ENCODE assay signal across 7 mouse cellular contexts in genomic region chr11:101813259-101813658, GRCm38 (mm10). TPM values are rescaled to one million over a fixed set of nuclear protein-coding genes. Genes with fewer than 3 reads are reported as not detected.
DNase-seq lines count a peak whose midpoint lies in the region; ATAC-seq and TF ChIP-seq lines count a peak whose summit lies in the region.

No protein-coding gene starts in this region.

- TF ChIP-seq RAD21 in MEL (IDR thresholded peaks at IDR 0.05; ENCODE audit: low read depth, low read length) = peak; percentile 94

- no peak overlapping the region for H3K4me2 ChIP-seq in embryonic facial prominence, embryonic 14.5 days (ENCODE audit: low read depth, low read length)
- H3K4me2 ChIP-seq in midbrain, embryonic 13.5 days (replicated peaks) = no peak overlapping the region

- H3K9ac ChIP-seq in MEL (ENCODE audit: control insufficient read depth, low read depth, low read length, poor library complexity, severe bottlenecking) = peak overlapping the region; percentile 61
- H3K9ac ChIP-seq in embryonic facial prominence, embryonic 14.5 days (ENCODE audit: low read depth, low read length) = no peak overlapping the region
- H3K9ac ChIP-seq in midbrain, embryonic 13.5 days (replicated peaks) = no peak overlapping the region

- DNase-seq in MEL (ENCODE audit: low read depth, low spot score) = peak; percentile 83
- DNase-seq in adrenal gland, postnatal 14 days = peak; percentile 89
- peak; percentile 78 for DNase-seq in embryonic facial prominence, embryonic 14.5 days (ENCODE audit: low spot score)
- peak; percentile 80 to 87 for DNase-seq in heart, postnatal 36 days
- DNase-seq in left cerebral cortex, adult 8-10 months (ENCODE audit: low spot score in 2 of 2) = peak; percentile 57 to 82
- DNase-seq in spleen, postnatal 14 days (ENCODE audit: low spot score in 2 of 2) = peak; percentile 34 to 71

- H3K27ac ChIP-seq in MEL (ENCODE audit: control insufficient read depth, low read depth, low read length) = no peak overlapping the region
- H3K27ac ChIP-seq in embryonic facial prominence, embryonic 14.5 days (replicated peaks; ENCODE audit: low read depth, low read length) = no peak overlapping the region
- H3K27ac ChIP-seq in midbrain, embryonic 13.5 days = no peak overlapping the region

- TF ChIP-seq CTCF in MEL (IDR thresholded peaks at IDR 0.05 in 2 of 3, conservative IDR thresholded peaks at IDR 0.05 in 1 of 3; ENCODE audit: control insufficient read depth in 1 of 3, insufficient read depth in 1 of 3, low read depth in 2 of 3, low read length in 3 of 3, poor library complexity in 1 of 3, severe bottlenecking in 1 of 3) = peak; percentile 83 to 99 (median 98)

- no peak for TF ChIP-seq POLR2A in MEL (IDR thresholded peaks at IDR 0.05; ENCODE audit: control insufficient read depth in 1 of 2, insufficient read depth in 1 of 2, low read depth in 1 of 2, low read length in 2 of 2, poor library complexity in 1 of 2)

- intact Hi-C loops in heart, postnatal 36 days (cut with DNase I) = loop anchor here (1.0 to 2.0 kb wide), 4 partner anchors 50 to 156 kb away; no protein-coding TSS in a partner anchor

- peak overlapping the region in 1 of 2 experiments; percentile 59; a peak in 2 of 4 replicates for H3K4me3 ChIP-seq in MEL (ENCODE audit: control insufficient read depth in 1 of 2, insufficient read depth in 1 of 2, low read depth in 2 of 2, low read length in 2 of 2)
- no peak overlapping the region for H3K4me3 ChIP-seq in embryonic facial prominence, embryonic 14.5 days (ENCODE audit: low read depth, low read length)
- no peak overlapping the region for H3K4me3 ChIP-seq in midbrain, embryonic 13.5 days (replicated peaks)

- peaks cover 0 to 11% of the 10 kb centered on the region in 2 experiments; a peak in 2 of 4 replicates for H3K27me3 ChIP-seq in MEL (ENCODE audit: control insufficient read depth in 1 of 2, insufficient read depth in 2 of 2, low read length in 2 of 2)
- H3K27me3 ChIP-seq in embryonic facial prominence, embryonic 14.5 days (replicated peaks; ENCODE audit: control insufficient read depth, insufficient read depth, low read length) = no peaks in the 10 kb centered on the region; the same call in 1 of the 2 replicates
- H3K27me3 ChIP-seq in midbrain, embryonic 13.5 days = peaks cover 23% of the 10 kb centered on the region

- H3K4me1 ChIP-seq in MEL (ENCODE audit: control insufficient read depth in 1 of 2, insufficient read depth in 2 of 2, low read length in 2 of 2) = no peaks in the 10 kb centered on the region
- H3K4me1 ChIP-seq in embryonic facial prominence, embryonic 14.5 days (ENCODE audit: control insufficient read depth, insufficient read depth, low read length) = peaks cover 15% of the 10 kb centered on the region
- H3K4me1 ChIP-seq in midbrain, embryonic 13.5 days (replicated peaks) = peaks cover 16% of the 10 kb centered on the region

- no peaks in the 10 kb centered on the region; a peak in 1 of 4 replicates for H3K36me3 ChIP-seq in MEL (ENCODE audit: control insufficient read depth in 1 of 2, insufficient read depth in 2 of 2, low read length in 2 of 2)
- no peaks in the 10 kb centered on the region for H3K36me3 ChIP-seq in embryonic facial prominence, embryonic 14.5 days (ENCODE audit: control insufficient read depth, insufficient read depth, low read length)
- no peaks in the 10 kb centered on the region for H3K36me3 ChIP-seq in midbrain, embryonic 13.5 days

- H3K79me2 ChIP-seq in MEL (ENCODE audit: control insufficient read depth, insufficient read depth, low read length, poor library complexity) = no peaks in the 10 kb centered on the region; the same call in 1 of the 2 replicates

- WGBS in embryonic facial prominence, embryonic 14.5 days = 3% methylated on average over 7 of the region's 7 CpGs
- WGBS in midbrain, embryonic 13.5 days = 2% methylated on average over 7 of the region's 7 CpGs

- no peak for TF ChIP-seq EP300 in MEL (IDR thresholded peaks at IDR 0.05; ENCODE audit: low read depth in 1 of 2, low read length in 2 of 2)

- no peaks in the 10 kb centered on the region for H3K9me3 ChIP-seq in MEL (replicated peaks; ENCODE audit: insufficient read depth, low read length)
- no peaks in the 10 kb centered on the region for H3K9me3 ChIP-seq in embryonic facial prominence, embryonic 14.5 days (ENCODE audit: control insufficient read depth, low read length)
- no peaks in the 10 kb centered on the region for H3K9me3 ChIP-seq in midbrain, embryonic 13.5 days

- ATAC-seq in embryonic facial prominence, embryonic 14.5 days (ENCODE audit: low read depth) = no peak; the same call in 1 of the 2 replicates
- 0 out of 2 replicates have a peak, but pooled peaks have one; percentile 17 for ATAC-seq in midbrain, embryonic 13.5 days

TF ChIP-seq in MEL, 35 proteins besides CTCF, POLR2A, EP300 and RAD21:
- no peak for TF ChIP-seq MYB (IDR thresholded peaks at IDR 0.05; ENCODE audit: low read depth, low read length)
- TF ChIP-seq ZNF384 (IDR thresholded peaks at IDR 0.05; ENCODE audit: low read depth, low read length) = no peak
- no peak for TF ChIP-seq MEF2A (IDR thresholded peaks at IDR 0.05; ENCODE audit: extremely low read depth, insufficient replicate concordance, low read depth, low read length, poor library complexity, severe bottlenecking)
- no peak for TF ChIP-seq MAZ (IDR thresholded peaks at IDR 0.05; ENCODE audit: low read depth, low read length)
- TF ChIP-seq USF1 (IDR thresholded peaks at IDR 0.05; ENCODE audit: low read depth, low read length) = no peak
- no peak for TF ChIP-seq USF2 (IDR thresholded peaks at IDR 0.05; ENCODE audit: borderline replicate concordance in 1 of 2, insufficient read depth in 1 of 2, low read depth in 1 of 2, low read length in 2 of 2)
- no peak for TF ChIP-seq HCFC1 (IDR thresholded peaks at IDR 0.05; ENCODE audit: low read depth, low read length)
- TF ChIP-seq MXI1 (IDR thresholded peaks at IDR 0.05; ENCODE audit: low read depth, low read length) = no peak
- TF ChIP-seq ZMIZ1 (IDR thresholded peaks at IDR 0.05; ENCODE audit: low read depth, low read length) = no peak
- TF ChIP-seq E2F4 (IDR thresholded peaks at IDR 0.05; ENCODE audit: borderline replicate concordance, low read depth, low read length) = no peak
- peak; percentile 54; the same call in 1 of the 2 replicates for TF ChIP-seq BHLHE40 (IDR thresholded peaks at IDR 0.05; ENCODE audit: borderline replicate concordance, low read depth, low read length)
- TF ChIP-seq POLR2AphosphoS5 (IDR thresholded peaks at IDR 0.05; ENCODE audit: borderline replicate concordance, low read depth, low read length) = no peak
- TF ChIP-seq SIN3A (IDR thresholded peaks at IDR 0.05; ENCODE audit: low read length) = 0 out of 2 replicates have a peak, but pooled peaks have one; percentile 28
- TF ChIP-seq MYC (IDR thresholded peaks at IDR 0.05; ENCODE audit: low read depth, low read length) = 0 out of 2 replicates have a peak, but pooled peaks have one; percentile 52
- no peak; the same call in 1 of the 2 replicates for TF ChIP-seq MAX (IDR thresholded peaks at IDR 0.05; ENCODE audit: low read length)
- no peak for TF ChIP-seq TAL1 (IDR thresholded peaks at IDR 0.05; ENCODE audit: low read length)
- no peak for TF ChIP-seq NELFE (IDR thresholded peaks at IDR 0.05; ENCODE audit: low read depth, low read length)
- no peak for TF ChIP-seq TBP (IDR thresholded peaks at IDR 0.05; ENCODE audit: low read depth, low read length)
- peak; percentile 82 for TF ChIP-seq SMC3 (IDR thresholded peaks at IDR 0.05; ENCODE audit: low read depth, low read length)
- no peak for TF ChIP-seq ETS1 (IDR thresholded peaks at IDR 0.05; ENCODE audit: low read depth, low read length)
- TF ChIP-seq MAFK (IDR thresholded peaks at IDR 0.05; ENCODE audit: borderline replicate concordance, low read depth, low read length) = no peak
- TF ChIP-seq TCF12 (IDR thresholded peaks at IDR 0.05; ENCODE audit: low read depth, low read length) = no peak
- 0 out of 2 replicates have a peak, but pooled peaks have one; percentile 28 for TF ChIP-seq ELF1 (IDR thresholded peaks at IDR 0.05; ENCODE audit: low read depth, low read length)
- TF ChIP-seq POLR2AphosphoS2 (IDR thresholded peaks at IDR 0.05; ENCODE audit: low read length) = no peak
- TF ChIP-seq GATA1 (IDR thresholded peaks at IDR 0.05; ENCODE audit: low read depth, low read length) = no peak
- peak; percentile 73 for TF ChIP-seq ZC3H11A (IDR thresholded peaks at IDR 0.05; ENCODE audit: low read depth, low read length)
- no peak for TF ChIP-seq ZKSCAN1 (IDR thresholded peaks at IDR 0.05; ENCODE audit: low read depth, low read length)

RNA-seq across cellular contexts. Expression of gene Etv4, which starts 28.1 kb away (rescaled TPM):
- 16.5 and 19.1 TPM in 2 replicates for total RNA-seq in MEL (2012; rRNA removed)
- 10 to 100 TPM in 1 of 2 experiments, not detected in 1; 22.1 TPM for polyA plus RNA-seq in MEL (2012; ENCODE audit: insufficient read depth in 1 of 2, insufficient read length in 2 of 2, low read depth in 1 of 2, low replicate concordance in 2 of 2, missing spikeins in 1 of 2)
- total RNA-seq in adrenal gland, postnatal 14 days (2021) = 3.0 and 3.6 TPM in 2 replicates
- polyA plus RNA-seq in embryonic facial prominence, embryonic 14.5 days (2014; fragmentation: Nextera tagmentation; extraction: Ambion mirVana) = 9.3 and 11.8 TPM in 2 replicates
- under 1 TPM; 0.19 TPM for total RNA-seq in heart, postnatal 36 days (2021)
- total RNA-seq in left cerebral cortex, adult 8-10 months (2022) = 10 to 100 TPM; 10.2 to 13.5 (median 11.1) TPM
- polyA plus RNA-seq in midbrain, embryonic 13.5 days (2015; fragmentation: Nextera tagmentation; extraction: Ambion mirVana) = 1.9 and 4.1 TPM in 2 replicates
